Mouse (Mus musculus) embryonic fibroblast, embryonic 13.5 days (primary cell): ENCODE measurements around the gene Ntrk3. TPM values are rescaled to one million over a fixed set of nuclear protein-coding genes. Genes with fewer than 3 reads are reported as not detected.

ENCODE experiments used
- H3K27ac ChIP-seq: 2 replicates; pipeline ENCODE4 v1.5.1; 2012; ENCODE audit warnings: low read length, control low read depth, inconsistent platforms; ENCODE audit not compliant: insufficient read depth
- H3K4me1 ChIP-seq: 2 replicates; pipeline ENCODE4 v1.6.1; 2011; ENCODE audit warnings: low read length; ENCODE audit not compliant: control insufficient read depth, insufficient read depth
- H3K4me3 ChIP-seq: 2 replicates; pipeline ENCODE4 v1.5.1; 2011; ENCODE audit warnings: mild to moderate bottlenecking, control low read depth, low read length; ENCODE audit not compliant: insufficient read depth
- CTCF ChIP-seq: IDR thresholded peaks from 2 replicates; pipeline ENCODE4 v1.5.1; 2011; ENCODE audit warnings: mild to moderate bottlenecking, control low read depth, low read length, moderate library complexity, borderline replicate concordance; ENCODE audit not compliant: insufficient read depth
- POLR2A ChIP-seq: IDR thresholded peaks from 2 replicates; pipeline ENCODE4 v1.6.1; 2011; ENCODE audit warnings: low read depth, mild to moderate bottlenecking, control low read depth, low read length, moderate library complexity
- polyA plus RNA-seq: library from polyadenylated mRNA; stranded (reverse); fragments of >200 nt; gene quantifications from 2 replicates; pipeline ENCODE4 v1.2.4, GENCODE M21; 2011; ENCODE audit warnings: low read depth; ENCODE audit not compliant: missing spikeins, insufficient read length

The Ntrk3 gene
- polyA plus RNA-seq, 1 experiment = 6.0 TPM

GRCm38 (mm10) chr7:78267461-78268007 is 470.3 kb downstream of the Ntrk3 start:
- no peak overlapping the region for H3K27ac ChIP-seq
- no peak overlapping the region for H3K4me3 ChIP-seq
- no peak for TF ChIP-seq CTCF
- TF ChIP-seq POLR2A = no peak
- no peaks in the 10 kb centered on the region for H3K4me1 ChIP-seq

GRCm38 (mm10) chr7:78264432-78265002 is 473.3 kb downstream of the Ntrk3 start:
- no peak overlapping the region for H3K27ac ChIP-seq
- H3K4me3 ChIP-seq = no peak overlapping the region
- TF ChIP-seq CTCF = no peak
- TF ChIP-seq POLR2A = no peak
- no peaks in the 10 kb centered on the region for H3K4me1 ChIP-seq

- no peak for TF ChIP-seq CTCF
- no peak for TF ChIP-seq POLR2A
- H3K27ac ChIP-seq = no peak overlapping the region
- H3K4me3 ChIP-seq = no peak overlapping the region
- no peaks in the 10 kb centered on the region for H3K4me1 ChIP-seq
Observed at GRCm38 (mm10) chr7:78261420-78262125, 476.2 kb downstream of the Ntrk3 start.

- H3K27ac ChIP-seq = no peak overlapping the region
- H3K4me1 ChIP-seq = no peaks in the 10 kb centered on the region
- no peak for TF ChIP-seq POLR2A
- TF ChIP-seq CTCF = no peak
- no peak overlapping the region for H3K4me3 ChIP-seq
Observed at GRCm38 (mm10) chr7:78258151-78258550, 479.7 kb downstream of the Ntrk3 start.

GRCm38 (mm10) chr7:78253777-78254385 is 483.9 kb downstream of the Ntrk3 start:
- no peak overlapping the region for H3K4me3 ChIP-seq
- no peaks in the 10 kb centered on the region for H3K4me1 ChIP-seq
- H3K27ac ChIP-seq = no peak overlapping the region
- TF ChIP-seq POLR2A = no peak
- TF ChIP-seq CTCF = no peak

GRCm38 (mm10) chr7:78248119-78248642 is 489.6 kb downstream of the Ntrk3 start:
- TF ChIP-seq CTCF = no peak
- H3K4me3 ChIP-seq = no peak overlapping the region
- H3K27ac ChIP-seq = no peak overlapping the region
- no peaks in the 10 kb centered on the region for H3K4me1 ChIP-seq

GRCm38 (mm10) chr7:78239012-78239411 is 498.8 kb downstream of the Ntrk3 start:
- Histone ChIP-seq H3K4me1 (no peaks in the 10 kb centered on the region), H3K4me3 (no peak overlapping the region), H3K27ac (no peak overlapping the region)
- no peak for TF ChIP-seq POLR2A

GRCm38 (mm10) chr7:78221668-78222067 is 516.1 kb downstream of the Ntrk3 start:
- H3K4me3 ChIP-seq = no peak overlapping the region
- H3K27ac ChIP-seq = no peak overlapping the region
- no peak for TF ChIP-seq POLR2A
- no peak for TF ChIP-seq CTCF
- no peaks in the 10 kb centered on the region for H3K4me1 ChIP-seq

GRCm38 (mm10) chr7:78220949-78221348 is 516.9 kb downstream of the Ntrk3 start:
- H3K4me1 ChIP-seq = no peaks in the 10 kb centered on the region
- no peak for TF ChIP-seq CTCF
- no peak for TF ChIP-seq POLR2A
- no peak overlapping the region for H3K27ac ChIP-seq
- no peak overlapping the region for H3K4me3 ChIP-seq

GRCm38 (mm10) chr7:78190931-78191653 is 546.7 kb downstream of the Ntrk3 start:
- H3K27ac ChIP-seq = no peak overlapping the region
- H3K4me1 ChIP-seq = no peaks in the 10 kb centered on the region
- TF ChIP-seq CTCF (no peak), POLR2A (no peak)
- H3K4me3 ChIP-seq = no peak overlapping the region
